Mouse (Mus musculus): Measurements from ENCODE around the gene Kcnh6.

The Kcnh6 gene

GRCm38 (mm10) chr11:106007821-106008220, at the start of gene Kcnh6:
Gene Kcnh6 (plus strand): TSS chr11:106008124.
- DNase-seq = no peak

- no peak for DNase-seq
These were observed 49.4 kb upstream of the Kcnh6 start for GRCm38 (mm10) chr11:105958566-105958965.

- no peak for DNase-seq
These were observed 48.6 kb upstream of the Kcnh6 start for GRCm38 (mm10) chr11:105959355-105959754.

GRCm38 (mm10) chr11:105964691-105965090, 43.2 kb upstream of the Kcnh6 start:
- DNase-seq = no peak

GRCm38 (mm10) chr11:105966288-105966687, 41.6 kb upstream of the Kcnh6 start:
- no peak for DNase-seq

- DNase-seq = no peak
These were observed 40.0 kb upstream of the Kcnh6 start, which contains the start of gene Ace for GRCm38 (mm10) chr11:105967741-105968574. Gene Ace (plus strand): TSS chr11:105967945.

GRCm38 (mm10) chr11:105968948-105969347, 39.0 kb upstream of the Kcnh6 start:
- DNase-seq = no peak

GRCm38 (mm10) chr11:105969516-105969915, 38.4 kb upstream of the Kcnh6 start:
- no peak for DNase-seq

GRCm38 (mm10) chr11:105974593-105974992, 33.3 kb upstream of the Kcnh6 start:
- DNase-seq = peak; percentile 47

GRCm38 (mm10) chr11:105975050-105975449, 32.9 kb upstream of the Kcnh6 start:
- peak; percentile 45 for DNase-seq

GRCm38 (mm10) chr11:105975636-105976035, 32.3 kb upstream of the Kcnh6 start:
- no peak for DNase-seq

GRCm38 (mm10) chr11:105978232-105978631, 29.7 kb upstream of the Kcnh6 start:
- DNase-seq = peak; percentile 42

GRCm38 (mm10) chr11:105978634-105979033, 29.3 kb upstream of the Kcnh6 start:
- no peak for DNase-seq

GRCm38 (mm10) chr11:105984452-105984851, 23.5 kb upstream of the Kcnh6 start:
- DNase-seq = no peak

GRCm38 (mm10) chr11:105987446-105987845, 20.5 kb upstream of the Kcnh6 start:
- DNase-seq = no peak

- no peak for DNase-seq
These were observed 18.5 kb upstream of the Kcnh6 start for GRCm38 (mm10) chr11:105989446-105989845.

GRCm38 (mm10) chr11:105990231-105990630, 17.7 kb upstream of the Kcnh6 start:
- no peak for DNase-seq

- DNase-seq = no peak
These were observed 13.5 kb upstream of the Kcnh6 start, which contains the start of gene Ace3 for GRCm38 (mm10) chr11:105994375-105994774. Gene Ace3 (plus strand): TSS chr11:105994675.

GRCm38 (mm10) chr11:106000062-106000461, 7.9 kb upstream of the Kcnh6 start:
- DNase-seq = no peak

GRCm38 (mm10) chr11:106001718-106002117, 6.2 kb upstream of the Kcnh6 start:
- peak; percentile 29 for DNase-seq

GRCm38 (mm10) chr11:106004576-106004975, 3.3 kb upstream of the Kcnh6 start:
- DNase-seq = no peak

- DNase-seq = no peak
These were observed 2.0 kb upstream of the Kcnh6 start for GRCm38 (mm10) chr11:106005970-106006369.

GRCm38 (mm10) chr11:106012711-106013110, 4.8 kb downstream of the Kcnh6 start:
- no peak for DNase-seq

GRCm38 (mm10) chr11:106013556-106014225, 5.8 kb downstream of the Kcnh6 start:
- peak; percentile 32 for DNase-seq

Measured in cerebellum, adult 8-10 months (tissue).